Mouse (Mus musculus): ENCODE measurements around the gene Fbxl20.
A peak's percentile ranks its signal among the peaks of the same experiment; 100 is the strongest.
"Not testable (repeated sequence)": the region's sequence is repeated elsewhere in the genome, so short reads cannot be mapped to it uniquely, and the experiment has no call there.

Fbxl20 gene

GRCm38 (mm10) chr11:98149786-98150624, at the start of gene Fbxl20:
Gene Fbxl20, minus strand, starts transcription at chr11:98150403.
- DNase-seq = peak; percentile 91

GRCm38 (mm10) chr11:98192901-98193805, 43.0 kb upstream of the Fbxl20 start, which contains the start of gene Med1:
Gene Med1, minus strand, starts transcription at chr11:98193293.
- DNase-seq = peak; percentile 89

GRCm38 (mm10) chr11:98190820-98191219, 40.6 kb upstream of the Fbxl20 start:
- no peak for DNase-seq

- DNase-seq = no peak
Observed at GRCm38 (mm10) chr11:98187640-98188395, 37.6 kb upstream of the Fbxl20 start.

GRCm38 (mm10) chr11:98182149-98182548, 31.9 kb upstream of the Fbxl20 start:
- DNase-seq = not testable (repeated sequence)

GRCm38 (mm10) chr11:98168400-98168799, 18.2 kb upstream of the Fbxl20 start:
- DNase-seq = no peak

GRCm38 (mm10) chr11:98155094-98155493, 4.9 kb upstream of the Fbxl20 start:
- DNase-seq = no peak

- DNase-seq = no peak
Observed at GRCm38 (mm10) chr11:98150625-98151156, 488 bp upstream of the Fbxl20 start.

- DNase-seq = peak; percentile 92
Observed at GRCm38 (mm10) chr11:98149304-98149750, 876 bp downstream of the Fbxl20 start.

- DNase-seq = no peak
Observed at GRCm38 (mm10) chr11:98148551-98149301, 1.5 kb downstream of the Fbxl20 start.

- DNase-seq = no peak
Observed at GRCm38 (mm10) chr11:98145856-98146255, 4.3 kb downstream of the Fbxl20 start.

- no peak for DNase-seq
Observed at GRCm38 (mm10) chr11:98142545-98142944, 7.7 kb downstream of the Fbxl20 start.

GRCm38 (mm10) chr11:98138894-98139293, 11.3 kb downstream of the Fbxl20 start:
- no peak for DNase-seq

- no peak for DNase-seq
Observed at GRCm38 (mm10) chr11:98137836-98138235, 12.4 kb downstream of the Fbxl20 start.

GRCm38 (mm10) chr11:98134951-98135350, 15.3 kb downstream of the Fbxl20 start:
- DNase-seq = no peak

- no peak for DNase-seq
Observed at GRCm38 (mm10) chr11:98123424-98123823, 26.8 kb downstream of the Fbxl20 start.

- no peak for DNase-seq
Observed at GRCm38 (mm10) chr11:98114363-98114762, 35.8 kb downstream of the Fbxl20 start.

GRCm38 (mm10) chr11:98113504-98113903, 36.7 kb downstream of the Fbxl20 start:
- no peak for DNase-seq

- DNase-seq = no peak
Observed at GRCm38 (mm10) chr11:98109706-98110105, 40.5 kb downstream of the Fbxl20 start.

GRCm38 (mm10) chr11:98101332-98101731, 48.9 kb downstream of the Fbxl20 start:
- no peak for DNase-seq

- DNase-seq = no peak
Observed at GRCm38 (mm10) chr11:98090583-98090982, 59.6 kb downstream of the Fbxl20 start.

- no peak for DNase-seq
Observed at GRCm38 (mm10) chr11:98088224-98088623, 62.0 kb downstream of the Fbxl20 start.

Measured in cerebellum, adult 11-12 months (tissue).